Mouse (Mus musculus) limb, embryonic 11.5 days (tissue): ENCODE measurements around the gene Eci1. TPM values are rescaled to one million over a fixed set of nuclear protein-coding genes. Genes with fewer than 3 reads are reported as not detected.
"Not testable (repeated sequence)": the region's sequence is repeated elsewhere in the genome, so short reads cannot be mapped to it uniquely, and the experiment has no call there.

Experiments used
- ATAC-seq: fragments of 200-750 bp; cut with Nextera tagmentation; 2 replicates; pipeline ENCODE4 v1.8.0; 2017; ENCODE audit warnings: low read depth; ENCODE audit not compliant: insufficient number of reproducible peaks, low FRiP score, low TSS enrichment
- DNase-seq: peaks from one replicate; pipeline ENCODE4 v3.0.0-alpha.2; 2015; ENCODE audit warnings: low spot score
- H3K27ac ChIP-seq: fragments of 300-500 bp; sonication (generic); replicated peaks from 2 replicates; pipeline ENCODE4 v1.5.1; 2014; ENCODE audit warnings: low read depth, mild to moderate bottlenecking, low read length
- H3K27me3 ChIP-seq: fragments of 300-500 bp; sonication (generic); 2 replicates; pipeline ENCODE4 v1.6.1; 2014; ENCODE audit warnings: mild to moderate bottlenecking, low read length, mixed read lengths; ENCODE audit not compliant: control insufficient read depth, insufficient read depth
- H3K36me3 ChIP-seq: fragments of 300-500 bp; sonication (generic); 2 replicates; pipeline ENCODE4 v1.6.1; 2014; ENCODE audit warnings: mild to moderate bottlenecking, low read length, moderate library complexity, mixed read lengths; ENCODE audit not compliant: control insufficient read depth, insufficient read depth
- H3K4me1 ChIP-seq: fragments of 300-500 bp; sonication (generic); 2 replicates; pipeline ENCODE4 v1.6.1; 2014; ENCODE audit warnings: low read length, mixed read lengths; ENCODE audit not compliant: control insufficient read depth, insufficient read depth
- H3K4me2 ChIP-seq: fragments of 300-500 bp; sonication (generic); 2 replicates; pipeline ENCODE4 v1.6.1; 2014; ENCODE audit warnings: low read depth, mild to moderate bottlenecking, moderate library complexity; ENCODE audit not compliant: severe bottlenecking
- H3K4me3 ChIP-seq: fragments of 300-500 bp; sonication (generic); 2 replicates; pipeline ENCODE4 v1.5.1; 2014; ENCODE audit warnings: low read depth, low read length
- H3K9ac ChIP-seq: fragments of 300-500 bp; sonication (generic); 2 replicates; pipeline ENCODE4 v1.6.1; 2014; ENCODE audit warnings: mild to moderate bottlenecking, low read length
- H3K9me3 ChIP-seq: fragments of 300-500 bp; sonication (generic); 2 replicates; pipeline ENCODE4 v1.6.1; 2016; ENCODE audit warnings: low read length; ENCODE audit not compliant: control insufficient read depth
- WGBS: fragments of 180-500 bp; shearing (Covaris S2); extraction: QIAGEN DNeasy Blood & Tissue Kit; methylation state at CpG from one replicate; pipeline ENCODE4 v1.1.7; 2014; 5-methylcytosine and 5-hydroxymethylcytosine counted together
- polyA plus RNA-seq: library from polyadenylated mRNA; unstranded; fragments of >200 nt; fragmentation: Nextera tagmentation; extraction: Ambion mirVana; gene quantifications from 2 replicates; pipeline ENCODE4 v1.2.1, GENCODE M21; 2014

Eci1 gene
- polyA plus RNA-seq, 1 experiment from 2014 or later = 90.0 TPM

GRCm38 (mm10) chr17:24455523-24456206 is 29.2 kb downstream of the Eci1 start:
- H3K9ac ChIP-seq, H3K27ac ChIP-seq, H3K4me2 ChIP-seq, ATAC-seq, H3K36me3 ChIP-seq, H3K27me3 ChIP-seq, H3K4me1 ChIP-seq, H3K9me3 ChIP-seq, DNase-seq: not testable (repeated sequence)
- H3K4me3 ChIP-seq = peak overlapping the region; percentile 83; the same call in 1 of the 2 replicates
- 57% methylated on average over 10 of the region's 10 CpGs for WGBS

- Histone ChIP-seq H3K4me2 (no peak overlapping the region), H3K27me3 (no peaks in the 10 kb centered on the region), H3K4me3 (no peak overlapping the region), H3K9me3 (no peaks in the 10 kb centered on the region), H3K36me3 (no peaks in the 10 kb centered on the region), H3K4me1 (no peaks in the 10 kb centered on the region), H3K27ac (no peak overlapping the region), H3K9ac (no peak overlapping the region)
- ATAC-seq (no peak), DNase-seq (no peak)
- WGBS = 65% methylated on average over 2 of the region's 2 CpGs
These were observed 35.1 kb downstream of the Eci1 start for GRCm38 (mm10) chr17:24461580-24461979.

DNA sequence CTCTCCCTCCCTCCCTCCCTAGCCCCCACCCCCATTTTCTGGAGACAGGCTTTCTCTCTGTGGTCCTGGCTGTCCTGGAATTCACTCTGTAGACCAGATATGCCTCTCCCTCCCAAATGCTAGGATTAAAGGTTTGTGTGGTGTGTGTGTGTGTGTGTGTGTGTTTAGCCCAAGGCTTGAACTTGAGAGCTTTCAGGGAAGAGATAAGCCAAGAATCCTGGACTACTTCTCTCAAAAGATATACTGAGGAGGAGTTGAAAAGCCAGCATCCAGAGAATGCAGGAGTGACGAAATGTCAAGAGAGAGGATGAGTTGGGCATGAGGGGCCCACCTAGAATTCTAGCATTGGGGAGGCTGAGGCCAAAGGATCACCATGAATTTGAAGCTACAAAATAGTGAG is 36.5 kb downstream of the Eci1 start:
- no peaks in the 10 kb centered on the region for H3K36me3 ChIP-seq
- no peaks in the 10 kb centered on the region for H3K9me3 ChIP-seq
- no peaks in the 10 kb centered on the region for H3K4me1 ChIP-seq
- H3K9ac ChIP-seq = no peak overlapping the region
- no peak overlapping the region for H3K27ac ChIP-seq
- no peak overlapping the region for H3K4me2 ChIP-seq
- DNase-seq = no peak
- WGBS = 91% methylated on average over 1 of the region's 1 CpGs
- no peak overlapping the region for H3K4me3 ChIP-seq
- ATAC-seq = no peak
- H3K27me3 ChIP-seq = no peaks in the 10 kb centered on the region

- Histone ChIP-seq H3K4me1 (no peaks in the 10 kb centered on the region), H3K36me3 (no peaks in the 10 kb centered on the region), H3K27ac (no peak overlapping the region), H3K9me3 (no peaks in the 10 kb centered on the region), H3K27me3 (no peaks in the 10 kb centered on the region), H3K4me2 (no peak overlapping the region), H3K4me3 (no peak overlapping the region), H3K9ac (no peak overlapping the region)
- WGBS = 60% methylated on average over 6 of the region's 6 CpGs
- DNase-seq (no peak), ATAC-seq (no peak)
These were observed 37.1 kb downstream of the Eci1 start for GRCm38 (mm10) chr17:24463374-24464133.

- DNase-seq = no peak
- WGBS = 94% methylated on average over 5 of the region's 5 CpGs
These were observed 42.3 kb downstream of the Eci1 start for GRCm38 (mm10) chr17:24468636-24469246.

GRCm38 (mm10) chr17:24469336-24469909 is 43.0 kb downstream of the Eci1 start:
- peaks cover 12% of the 10 kb centered on the region for H3K4me1 ChIP-seq
- peak overlapping the region; percentile 65 for H3K4me3 ChIP-seq
- H3K9me3 ChIP-seq = no peaks in the 10 kb centered on the region
- ATAC-seq = no peak
- H3K27me3 ChIP-seq = no peaks in the 10 kb centered on the region
- DNase-seq = no peak
- WGBS = 15% methylated on average over 7 of the region's 7 CpGs
- 0 out of 2 replicates have a peak overlapping the region, but pooled peaks have one; percentile 49 for H3K27ac ChIP-seq
- peak overlapping the region; percentile 98 for H3K4me2 ChIP-seq
- H3K36me3 ChIP-seq = peaks cover 5% of the 10 kb centered on the region; the same call in 1 of the 2 replicates
- peak overlapping the region; percentile 73; the same call in 1 of the 2 replicates for H3K9ac ChIP-seq

More at GRCm38 (mm10) chr17:24468636-24469246, 42.3 kb downstream of the Eci1 start:
- Histone ChIP-seq H3K4me1 (peaks cover 12% of the 10 kb centered on the region), H3K9ac (no peak overlapping the region), H3K4me3 (no peak overlapping the region), H3K36me3 (no peaks in the 10 kb centered on the region), H3K9me3 (no peaks in the 10 kb centered on the region), H3K4me2 (no peak overlapping the region), H3K27ac (no peak overlapping the region), H3K27me3 (no peaks in the 10 kb centered on the region)
- ATAC-seq = no peak

DNA sequence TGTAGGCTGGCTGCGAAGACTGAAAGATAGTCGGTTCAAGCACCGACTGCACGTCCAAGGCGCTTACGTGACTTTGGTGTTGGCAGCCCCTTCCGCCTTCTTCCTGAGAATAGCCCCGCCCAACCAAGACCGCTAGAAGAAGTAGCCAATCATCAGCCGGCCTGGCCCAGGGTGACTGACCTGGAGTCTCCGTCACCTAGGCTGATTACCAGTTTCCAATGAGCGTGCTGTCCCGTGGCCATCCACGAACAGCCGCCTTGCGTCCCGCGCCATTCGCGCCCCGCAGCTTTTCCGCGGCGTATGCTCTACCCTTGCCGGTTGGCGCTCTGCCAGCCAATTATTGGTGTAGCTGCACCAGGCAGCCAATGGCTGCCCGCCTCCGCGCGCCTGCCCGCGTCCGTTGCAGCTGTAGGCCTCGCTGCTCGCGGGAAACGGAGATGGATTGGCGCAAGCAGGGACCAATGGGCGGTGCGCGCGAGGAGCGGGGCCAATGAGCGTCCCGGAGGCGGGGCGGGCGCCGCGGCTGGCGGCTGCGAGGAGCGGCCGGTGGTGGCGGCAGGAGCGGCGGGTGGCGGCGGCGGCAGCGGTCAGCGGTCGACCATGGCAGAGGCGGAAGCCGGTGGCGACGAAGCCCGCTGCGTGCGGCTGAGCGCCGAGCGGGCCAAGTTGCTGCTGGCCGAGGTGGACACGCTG is 43.6 kb downstream of the Eci1 start, which contains the start of the genes E4f1 and Pgp:
Gene E4f1, minus strand, starts transcription at position 404 of the 693 bp plus-strand sequence.
Gene Pgp, plus strand, starts transcription at position 483 of the 693 bp plus-strand sequence.
- no peaks in the 10 kb centered on the region for H3K9me3 ChIP-seq
- peak; percentile 98 for DNase-seq
- peaks cover 12% of the 10 kb centered on the region for H3K4me1 ChIP-seq
- peak; percentile 92 for ATAC-seq
- H3K4me2 ChIP-seq = peak within 1 kb of the TSS; percentile 98
- peak within 1 kb of the TSS; percentile 73 for H3K9ac ChIP-seq
- under 1% methylated on average over 72 of the region's 75 CpGs for WGBS
- H3K27ac ChIP-seq = peak within 1 kb of the TSS; percentile 49
- peak within 1 kb of the TSS; percentile 65 for H3K4me3 ChIP-seq
- H3K27me3 ChIP-seq = no peaks in the 10 kb centered on the region
- H3K36me3 ChIP-seq = peaks cover 8% of the 10 kb centered on the region; the same call in 1 of the 2 replicates
